Mouse (Mus musculus) large intestine, adult 2 months (tissue): ENCODE measurements around the gene Cfap126. TPM values are rescaled to one million over a fixed set of nuclear protein-coding genes. Genes with fewer than 3 reads are reported as not detected.

ENCODE experiments used
- DNase-seq: peaks from one replicate; pipeline ENCODE4 v3.0.0-alpha.2; 2012; ENCODE audit warnings: low read depth, low spot score
- WGBS: fragments of 180-500 bp; shearing (Covaris S2); methylation state at CpG from one replicate; pipeline ENCODE4 v1.1.7; 2018; 5-methylcytosine and 5-hydroxymethylcytosine counted together
- polyA plus RNA-seq: library from polyadenylated mRNA; depleted of rRNA; stranded (reverse); fragments of >200 nt; gene quantifications from 2 replicates; pipeline ENCODE4 v1.2.3, GENCODE M21; 2012

Gene Cfap126
- polyA plus RNA-seq, 1 experiment = 2.0 TPM

GRCm38 (mm10) chr1:171089891-171090290 is 23.8 kb upstream of the Cfap126 start:
- DNase-seq = no peak
- WGBS = 88% methylated on average over 1 of the region's 1 CpGs

- DNase-seq = no peak
These were observed 23.0 kb upstream of the Cfap126 start for GRCm38 (mm10) chr1:171090761-171091160.

GRCm38 (mm10) chr1:171094424-171094823 is 19.3 kb upstream of the Cfap126 start:
- WGBS = 60% methylated on average over 4 of the region's 4 CpGs
- no peak for DNase-seq

More at GRCm38 (mm10) chr1:171090761-171091160, 23.0 kb upstream of the Cfap126 start:
- 24% methylated on average over 2 of the region's 2 CpGs for WGBS

GRCm38 (mm10) chr1:171096110-171096964 is 17.4 kb upstream of the Cfap126 start:
- peak; percentile 51 for DNase-seq
- 11% methylated on average over 10 of the region's 10 CpGs for WGBS

GRCm38 (mm10) chr1:171097136-171097535 is 16.6 kb upstream of the Cfap126 start:
- no peak for DNase-seq

GRCm38 (mm10) chr1:171097612-171098011 is 16.1 kb upstream of the Cfap126 start:
- 82% methylated on average over 2 of the region's 2 CpGs for WGBS
- no peak for DNase-seq

- WGBS = 61% methylated on average over 2 of the region's 2 CpGs
- no peak for DNase-seq
These were observed 12.7 kb upstream of the Cfap126 start for GRCm38 (mm10) chr1:171101033-171101432.

- no peak for DNase-seq
- WGBS = under 1% methylated on average over 40 of the region's 40 CpGs
These were observed 11.8 kb upstream of the Cfap126 start for GRCm38 (mm10) chr1:171101733-171102546.

GRCm38 (mm10) chr1:171102547-171103177 is 11.1 kb upstream of the Cfap126 start:
- peak; percentile 54 for DNase-seq
- WGBS = under 1% methylated on average over 35 of the region's 35 CpGs

GRCm38 (mm10) chr1:171103179-171103840 is 10.4 kb upstream of the Cfap126 start:
- DNase-seq = no peak
- WGBS = 14% methylated on average over 10 of the region's 10 CpGs

GRCm38 (mm10) chr1:171105226-171105625 is 8.5 kb upstream of the Cfap126 start:
- no peak for DNase-seq
- WGBS = 71% methylated on average over 6 of the region's 6 CpGs

- WGBS = 48% methylated on average over 9 of the region's 9 CpGs
- peak; percentile 43 for DNase-seq
These were observed 4.1 kb upstream of the Cfap126 start for GRCm38 (mm10) chr1:171109620-171110019.

- DNase-seq = no peak
- WGBS = 30% methylated on average over 15 of the region's 15 CpGs
These were observed 3.1 kb upstream of the Cfap126 start for GRCm38 (mm10) chr1:171110659-171111019.

- peak; percentile 75 for DNase-seq
- WGBS = under 1% methylated on average over 38 of the region's 38 CpGs
These were observed 2.5 kb upstream of the Cfap126 start for GRCm38 (mm10) chr1:171111020-171111780.

GRCm38 (mm10) chr1:171111781-171112575 is 1.7 kb upstream of the Cfap126 start:
- WGBS = 3% methylated on average over 15 of the region's 15 CpGs
- DNase-seq = no peak

- 71% methylated on average over 4 of the region's 4 CpGs for whole genome bisulfite sequencing
- no peak for DNase-seq
These were observed 732 bp upstream of the Cfap126 start for GRCm38 (mm10) chr1:171112986-171113385.

- WGBS = 61% methylated on average over 4 of the region's 4 CpGs
These were observed 2.6 kb downstream of the Cfap126 start for GRCm38 (mm10) chr1:171116280-171116679.

GRCm38 (mm10) chr1:171118269-171118684 is 4.6 kb downstream of the Cfap126 start:
- peak; percentile 68 for DNase-seq
- 4% methylated on average over 4 of the region's 4 CpGs for WGBS

More at GRCm38 (mm10) chr1:171116280-171116679, 2.6 kb downstream of the Cfap126 start:
- DNase-seq = no peak
